Mouse (Mus musculus): ENCODE measurements around the gene Actb.

Actb gene

DNA sequence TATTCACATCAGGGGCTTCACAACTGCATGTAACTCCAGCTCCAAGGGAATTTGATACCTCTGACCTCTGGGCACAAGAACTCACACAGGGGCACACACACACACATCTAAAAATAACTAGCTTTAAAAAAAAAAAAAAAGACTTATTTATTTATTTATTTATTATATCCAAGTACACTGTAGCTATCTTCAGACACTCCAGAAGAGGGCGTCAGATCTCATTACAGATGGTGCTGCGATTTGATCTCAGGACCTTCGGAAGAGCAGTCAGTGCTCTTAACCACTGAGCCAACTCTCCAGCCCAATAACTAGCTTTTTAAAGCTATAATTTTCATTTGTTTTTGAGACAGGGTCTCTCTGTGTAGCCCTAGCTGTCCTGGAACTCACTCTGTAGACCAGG is 19.0 kb downstream of the Actb start:
- in situ Hi-C loops (cut with MboI; ENCODE audit: low pct_unique_long_range_greater_than_20kb in 1 of 2, low sequenced_read_pairs in 2 of 2, unreplicated experiment in 1 of 2), result loop anchor here in 1 of 2 experiments (5.0 kb wide), 1 partner anchor 45 kb away; no protein-coding TSS in a partner anchor

DNA sequence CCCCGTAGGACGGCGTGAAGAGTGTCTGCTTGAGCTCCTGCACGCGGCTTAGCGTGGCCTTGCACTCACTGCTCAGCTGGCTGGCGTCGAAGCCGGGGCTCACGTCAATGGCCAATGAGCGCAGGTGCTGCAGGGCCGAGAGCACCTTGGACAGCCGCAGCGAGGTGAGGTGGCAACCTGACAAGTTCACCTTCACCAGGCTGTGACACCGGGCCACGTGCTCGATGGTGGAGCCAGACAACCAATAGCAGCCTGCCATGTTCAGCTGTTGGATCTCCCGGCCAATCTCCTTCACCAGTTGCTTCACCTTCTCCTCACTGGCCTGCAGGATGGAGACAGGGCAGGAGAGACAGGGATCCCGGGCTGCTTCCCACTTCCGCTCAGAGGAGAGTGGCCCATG is 19.8 kb downstream of the Actb start:
- in situ Hi-C loops (cut with MboI; ENCODE audit: low pct_unique_long_range_greater_than_20kb in 1 of 2, low sequenced_read_pairs in 2 of 2, unreplicated experiment in 1 of 2), result loop anchor here in 1 of 2 experiments (5.0 kb wide), 1 partner anchor 46 kb away; no protein-coding TSS in a partner anchor

DNA sequence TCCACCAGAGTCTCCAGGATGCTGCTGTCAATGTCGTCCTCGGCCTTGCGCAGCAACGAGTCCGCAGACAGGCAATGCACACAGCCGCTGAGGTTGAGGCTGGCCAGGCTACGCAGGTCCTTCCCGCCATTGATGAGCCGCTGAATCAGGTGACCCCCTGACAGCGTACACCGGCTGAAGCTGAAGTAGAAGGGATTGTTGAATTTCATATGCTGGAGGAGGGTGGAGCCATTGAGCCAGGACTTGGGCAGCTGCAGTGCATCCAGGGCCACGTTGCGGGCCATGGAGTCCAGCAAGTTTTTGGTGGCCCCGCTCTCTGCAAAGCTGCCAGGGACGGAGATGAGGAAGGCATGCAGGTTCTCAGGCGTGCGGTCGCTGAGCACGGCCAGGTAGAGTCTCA is 20.4 kb downstream of the Actb start:
- in situ Hi-C loops (cut with MboI; ENCODE audit: low pct_unique_long_range_greater_than_20kb in 1 of 2, low sequenced_read_pairs in 2 of 2, unreplicated experiment in 1 of 2), result loop anchor here in 1 of 2 experiments (5.0 kb wide), 1 partner anchor 46 kb away; no protein-coding TSS in a partner anchor

DNA sequence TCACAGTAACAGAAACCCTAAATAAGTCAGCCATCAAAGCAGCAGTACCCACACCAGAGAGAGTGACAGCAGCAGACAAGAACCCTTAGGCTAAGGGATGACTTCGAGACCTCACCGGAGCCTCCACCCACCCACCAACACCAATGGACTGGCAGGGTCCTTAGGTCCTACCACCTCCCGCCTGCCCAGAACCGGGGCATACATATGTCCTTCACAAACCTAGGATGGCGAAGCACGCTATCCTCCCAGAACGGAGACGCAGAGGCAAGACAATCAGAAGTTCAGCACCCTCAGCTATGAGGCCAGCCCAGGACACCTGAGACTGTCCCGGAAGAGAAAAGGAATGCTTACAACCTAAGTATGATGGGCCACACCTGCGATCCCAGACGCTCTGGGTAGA is 24.1 kb downstream of the Actb start:
- in situ Hi-C loops (cut with MboI; ENCODE audit: low pct_unique_long_range_greater_than_20kb in 1 of 2, low sequenced_read_pairs in 2 of 2, unreplicated experiment in 1 of 2), result loop anchor here in 1 of 2 experiments (5.0 kb wide), 1 partner anchor 50 kb away; no protein-coding TSS in a partner anchor

DNA sequence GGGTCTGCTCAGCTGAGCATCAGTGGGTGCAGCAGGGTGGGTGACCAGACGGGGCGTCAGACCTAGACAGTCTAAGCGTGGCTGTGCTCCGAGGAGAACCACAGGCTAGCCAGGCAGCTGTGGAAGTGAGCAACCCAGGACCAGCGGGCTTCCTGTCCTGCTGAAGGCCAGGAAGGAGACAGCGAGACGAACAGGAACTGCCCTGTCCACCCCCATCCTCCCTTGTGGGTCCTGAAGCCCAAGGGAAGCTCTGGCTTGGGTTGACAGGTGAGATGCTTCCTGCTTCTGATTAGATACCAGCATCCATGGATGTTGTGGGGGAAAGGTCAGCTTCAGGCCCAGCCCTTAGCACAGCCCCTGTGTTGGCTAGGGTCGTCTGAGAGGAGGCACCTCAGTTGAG is 24.6 kb downstream of the Actb start:
- in situ Hi-C loops (cut with MboI; ENCODE audit: low pct_unique_long_range_greater_than_20kb in 1 of 2, low sequenced_read_pairs in 2 of 2, unreplicated experiment in 1 of 2), result loop anchor here in 1 of 2 experiments (5.0 kb wide), 1 partner anchor 50 kb away; no protein-coding TSS in a partner anchor

DNA sequence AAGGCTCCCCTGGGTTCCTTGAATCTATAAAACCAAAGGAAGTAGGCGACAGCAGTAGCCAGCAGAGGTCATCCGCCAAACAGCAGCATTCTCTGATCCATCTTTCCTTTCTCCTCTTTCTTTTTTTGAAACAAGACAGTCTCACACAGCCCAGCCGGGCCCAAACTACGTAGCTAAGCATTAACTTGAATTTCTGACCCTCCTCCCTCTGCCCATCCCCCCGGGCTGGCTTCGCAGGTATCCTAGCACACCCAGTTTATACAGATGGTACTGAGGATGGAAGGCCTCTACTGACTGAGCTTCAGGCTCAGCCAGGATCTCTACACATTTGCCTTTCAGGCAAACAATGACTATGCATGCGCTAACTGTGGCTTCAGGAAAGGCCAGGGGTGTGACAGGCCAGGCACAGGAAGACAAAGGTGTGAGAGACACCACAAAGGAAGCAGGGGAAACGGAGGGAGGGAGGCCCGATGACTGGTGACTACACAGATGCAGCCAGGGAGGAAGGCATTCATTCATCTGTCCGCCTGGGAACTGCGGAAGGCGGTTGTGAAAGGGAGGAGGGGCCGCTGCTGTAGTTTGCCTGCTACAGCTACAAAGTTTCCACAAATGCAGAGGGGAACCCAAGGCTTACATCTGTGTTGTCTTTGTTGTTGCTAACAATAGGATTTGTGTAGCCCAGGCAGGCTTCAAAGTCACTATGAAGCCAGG is 25.6 kb downstream of the Actb start:
- in situ Hi-C loops (cut with MboI; ENCODE audit: low pct_unique_long_range_greater_than_20kb in 1 of 2, low sequenced_read_pairs in 2 of 2, unreplicated experiment in 1 of 2), result loop anchor here in 1 of 2 experiments (5.0 kb wide), 1 partner anchor 51 kb away; no protein-coding TSS in a partner anchor

DNA sequence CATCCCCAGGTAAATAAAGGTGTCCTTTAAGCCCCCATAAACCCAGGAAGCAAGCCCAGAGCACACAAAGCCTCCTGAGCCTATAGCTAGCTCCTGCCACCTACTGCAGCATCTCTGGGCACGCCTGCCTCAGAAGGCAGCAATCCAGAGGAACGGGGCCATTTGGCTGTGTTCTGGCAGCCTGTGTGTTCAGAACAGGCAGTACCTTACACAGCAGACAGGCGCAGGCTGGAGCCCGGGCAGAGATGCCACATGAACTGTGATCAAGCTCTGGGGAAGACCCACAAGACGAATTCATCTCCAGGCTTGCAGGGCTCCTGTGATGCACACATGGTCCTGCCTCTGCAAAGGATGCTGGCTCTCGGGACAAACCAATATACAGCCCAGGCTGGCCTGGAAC is 26.3 kb downstream of the Actb start:
- in situ Hi-C loops (cut with MboI; ENCODE audit: low pct_unique_long_range_greater_than_20kb in 1 of 2, low sequenced_read_pairs in 2 of 2, unreplicated experiment in 1 of 2), result loop anchor here in 1 of 2 experiments (5.0 kb wide), 1 partner anchor 52 kb away; no protein-coding TSS in a partner anchor

DNA sequence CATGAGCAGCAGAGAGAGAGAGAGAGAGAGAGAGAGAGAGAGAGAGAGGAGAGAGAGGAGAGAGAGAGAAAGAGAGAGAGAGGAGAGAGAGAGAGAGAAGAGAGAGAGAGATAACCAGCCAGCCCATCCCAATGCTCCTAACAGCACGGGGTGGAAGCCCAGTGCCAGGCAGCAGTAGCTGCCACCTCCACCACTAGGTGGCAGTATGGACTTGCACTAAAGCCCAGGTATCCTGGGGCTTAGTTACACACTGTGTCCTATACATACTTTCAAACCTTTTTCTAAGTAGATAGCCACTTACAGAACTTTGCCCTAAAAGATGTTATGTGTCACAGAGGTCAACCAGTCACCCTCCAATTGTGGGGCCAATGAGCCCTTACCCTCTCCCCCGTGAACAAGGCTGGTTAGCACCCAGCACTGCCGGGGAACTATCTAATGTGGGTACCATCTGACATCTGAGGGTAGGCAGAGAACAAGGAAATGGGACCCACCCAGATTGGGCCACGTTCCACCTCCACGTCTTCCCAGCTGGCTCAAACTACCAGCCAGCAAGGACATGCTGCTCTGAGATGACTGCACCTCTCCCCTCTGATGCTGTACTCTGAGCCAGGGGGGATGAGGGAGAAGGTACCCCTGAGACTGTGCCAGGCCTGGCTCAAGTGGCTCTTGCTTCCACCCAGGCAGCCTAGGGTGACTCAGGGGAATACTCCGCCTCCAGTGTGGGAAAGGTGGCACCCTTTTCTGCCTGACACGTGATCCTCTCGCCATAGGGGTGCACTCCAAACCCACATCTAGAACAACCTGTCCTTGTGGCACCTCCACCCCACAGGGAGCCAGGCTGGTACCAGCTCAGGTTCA is 27.0 kb downstream of the Actb start:
- in situ Hi-C loops (cut with MboI; ENCODE audit: low pct_unique_long_range_greater_than_20kb in 1 of 2, low sequenced_read_pairs in 2 of 2, unreplicated experiment in 1 of 2), result loop anchor here in 1 of 2 experiments (5.0 kb wide), 1 partner anchor 53 kb away; no protein-coding TSS in a partner anchor

DNA sequence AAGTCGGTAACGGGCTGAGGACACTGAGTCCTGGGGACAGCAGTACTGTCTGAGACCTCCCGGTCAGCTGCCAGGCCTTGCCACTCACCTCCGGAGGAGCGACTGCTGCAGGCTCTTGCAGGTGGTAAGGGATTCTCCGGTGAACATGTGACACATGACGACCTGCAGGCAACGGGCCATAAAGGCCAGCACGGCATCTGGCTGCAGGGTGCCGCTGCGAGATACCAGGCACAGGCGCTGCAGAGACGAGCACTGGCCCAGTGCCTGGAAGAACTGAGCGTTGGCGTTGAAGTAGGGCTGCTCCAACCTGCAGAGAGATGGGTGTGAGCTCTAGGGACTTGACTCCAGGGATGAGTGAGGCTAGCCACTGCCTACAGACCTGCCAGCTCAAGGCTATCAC is 28.0 kb downstream of the Actb start:
- in situ Hi-C loops (cut with MboI; ENCODE audit: low pct_unique_long_range_greater_than_20kb in 1 of 2, low sequenced_read_pairs in 2 of 2, unreplicated experiment in 1 of 2), result no loop called here

DNA sequence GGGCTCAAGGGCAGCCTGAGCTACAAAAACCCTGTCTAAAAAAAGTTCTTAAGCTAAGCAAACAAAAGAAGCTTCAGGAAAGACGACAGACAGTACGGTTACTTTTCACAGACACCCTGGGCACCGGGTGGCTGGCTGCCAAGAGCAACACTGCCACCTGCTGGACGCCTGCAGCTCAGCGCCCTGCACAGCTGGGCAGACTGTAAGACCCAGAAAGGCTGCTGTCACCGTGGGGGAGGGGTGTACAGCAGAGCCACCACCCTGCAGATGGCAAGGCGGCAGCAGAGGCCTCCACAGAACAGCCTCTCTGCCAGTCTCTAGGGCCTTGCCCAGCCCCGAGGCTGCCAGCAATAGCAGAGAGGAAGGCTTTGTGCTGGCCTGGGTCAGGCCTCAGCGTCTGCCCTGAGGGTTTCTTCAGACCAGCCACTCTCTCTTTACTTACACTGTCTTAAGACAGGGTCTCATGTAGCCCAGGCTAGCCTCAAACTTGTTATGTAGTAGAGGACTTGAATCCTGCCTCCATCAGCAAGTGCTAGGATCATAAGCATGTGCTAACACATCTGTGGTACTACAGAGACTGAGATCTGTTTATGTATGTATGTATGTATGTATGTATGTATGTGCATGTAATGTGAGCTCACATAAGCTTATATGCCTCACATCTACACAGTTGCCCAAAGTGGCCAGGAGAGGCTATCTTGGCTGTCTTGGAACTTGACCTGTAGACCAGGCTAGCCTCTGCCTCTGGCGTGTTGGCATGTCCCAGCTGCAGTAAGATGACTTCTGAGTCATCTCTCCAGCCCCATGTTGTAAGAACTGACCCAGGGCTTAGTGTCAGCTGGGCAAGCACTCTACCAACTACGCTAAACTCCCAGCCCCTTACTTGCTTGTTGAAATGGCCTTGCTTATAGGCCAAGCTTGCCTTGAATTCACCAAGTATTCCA is 28.9 kb downstream of the Actb start:
- in situ Hi-C loops (cut with MboI; ENCODE audit: low pct_unique_long_range_greater_than_20kb in 1 of 2, low sequenced_read_pairs in 2 of 2, unreplicated experiment in 1 of 2), result no loop called here

DNA sequence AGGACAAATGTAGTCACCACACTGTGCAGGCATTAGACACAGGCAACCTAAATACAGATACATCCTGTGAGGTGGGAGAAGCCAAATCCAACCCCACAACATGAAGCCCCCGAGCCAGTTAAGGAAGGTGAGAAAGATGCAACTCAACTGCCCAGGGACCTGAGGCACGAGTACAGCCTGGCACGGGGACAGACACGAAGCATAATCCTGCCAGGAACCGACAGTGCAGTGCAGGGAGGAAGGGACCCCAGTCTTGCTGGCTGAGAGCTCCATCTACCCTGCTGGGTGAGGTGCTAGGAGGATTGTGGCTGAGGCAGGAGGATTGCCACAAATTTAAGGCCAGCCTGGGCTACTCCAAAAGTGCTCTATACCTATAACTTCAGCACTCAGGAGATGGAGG is 29.7 kb downstream of the Actb start:
- in situ Hi-C loops (cut with MboI; ENCODE audit: low pct_unique_long_range_greater_than_20kb in 1 of 2, low sequenced_read_pairs in 2 of 2, unreplicated experiment in 1 of 2), result no loop called here

DNA sequence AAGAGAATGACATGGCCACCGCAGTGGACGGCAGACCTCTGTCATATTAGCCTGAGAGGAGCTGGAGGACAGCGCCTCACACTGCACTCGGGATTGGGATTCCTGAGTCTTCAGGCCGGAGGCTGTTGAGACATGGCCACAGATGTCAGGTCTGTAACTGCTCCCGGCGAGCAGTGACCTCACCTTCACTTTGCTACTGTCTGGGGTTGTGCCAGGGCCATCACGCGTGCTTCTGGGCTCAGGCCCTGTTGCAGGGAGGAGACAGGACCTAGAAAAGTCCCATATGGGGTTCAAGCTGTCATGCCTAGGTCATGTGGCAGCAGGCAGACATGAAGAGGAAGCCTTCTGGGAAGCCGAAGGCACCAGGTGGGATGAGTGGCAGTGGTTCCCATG is 31.0 kb downstream of the Actb start:
- in situ Hi-C loops (cut with MboI; ENCODE audit: low pct_unique_long_range_greater_than_20kb in 1 of 2, low sequenced_read_pairs in 2 of 2, unreplicated experiment in 1 of 2), result no loop called here

DNA sequence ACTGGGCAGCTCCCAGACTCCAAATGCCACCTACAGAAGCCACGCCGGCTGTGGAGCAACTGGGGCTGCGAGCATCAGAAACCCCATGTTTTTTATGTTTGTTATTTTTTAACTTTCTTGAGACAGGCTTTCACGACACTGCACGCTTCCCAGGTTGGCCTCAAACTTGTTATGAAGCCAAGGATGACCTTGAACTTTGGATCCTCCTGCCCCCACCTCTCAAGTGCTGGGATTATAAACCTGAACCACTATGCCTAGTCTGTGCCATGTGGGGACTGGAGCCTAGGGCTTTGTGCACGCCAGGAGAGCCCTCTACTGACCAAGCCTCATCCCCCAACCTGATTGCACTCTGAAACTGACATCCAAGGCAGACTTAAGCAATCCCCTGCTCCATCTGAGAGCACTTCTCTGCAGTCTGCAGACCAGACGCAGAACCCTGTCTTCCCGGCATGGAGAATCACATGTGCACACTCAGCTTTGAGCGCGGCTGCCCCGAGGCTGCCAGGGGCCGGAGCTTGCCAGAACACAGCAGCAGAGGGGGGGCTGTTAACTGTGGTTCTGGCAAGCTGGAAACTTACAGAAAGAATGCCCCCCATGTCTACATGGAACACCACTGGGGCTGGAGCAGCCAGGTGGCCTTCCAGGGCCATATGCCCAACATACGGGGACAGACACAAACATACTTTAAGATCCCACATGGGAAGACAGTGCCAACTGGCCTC is 31.6 kb downstream of the Actb start:
- in situ Hi-C loops (cut with MboI; ENCODE audit: low pct_unique_long_range_greater_than_20kb in 1 of 2, low sequenced_read_pairs in 2 of 2, unreplicated experiment in 1 of 2), result loop anchor here in 1 of 2 experiments (25.0 kb wide), 1 partner anchor 388 kb away; no protein-coding TSS in a partner anchor

DNA sequence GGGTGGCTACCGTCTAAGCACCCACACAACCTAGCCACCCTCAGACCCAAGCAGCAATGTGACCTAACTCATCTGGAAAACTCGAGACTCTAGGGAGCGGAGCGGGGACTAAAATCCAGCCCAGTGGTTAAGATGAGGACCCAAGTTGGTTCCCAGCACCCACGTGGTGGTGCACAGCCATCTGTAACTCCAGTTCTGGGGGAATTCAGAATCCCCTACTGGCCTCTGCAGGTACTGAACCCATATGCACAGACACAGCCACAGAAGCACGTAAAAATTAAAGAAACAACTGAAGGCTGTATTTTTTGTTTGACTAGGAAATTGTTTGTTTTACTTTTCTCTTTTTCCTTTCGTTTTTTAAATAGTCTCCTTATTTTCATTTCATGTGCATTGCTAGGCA is 32.8 kb downstream of the Actb start:
- in situ Hi-C loops (cut with MboI; ENCODE audit: low pct_unique_long_range_greater_than_20kb in 1 of 2, low sequenced_read_pairs in 2 of 2, unreplicated experiment in 1 of 2), result loop anchor here in 1 of 2 experiments (25.0 kb wide), 1 partner anchor 386 kb away; no protein-coding TSS in a partner anchor

DNA sequence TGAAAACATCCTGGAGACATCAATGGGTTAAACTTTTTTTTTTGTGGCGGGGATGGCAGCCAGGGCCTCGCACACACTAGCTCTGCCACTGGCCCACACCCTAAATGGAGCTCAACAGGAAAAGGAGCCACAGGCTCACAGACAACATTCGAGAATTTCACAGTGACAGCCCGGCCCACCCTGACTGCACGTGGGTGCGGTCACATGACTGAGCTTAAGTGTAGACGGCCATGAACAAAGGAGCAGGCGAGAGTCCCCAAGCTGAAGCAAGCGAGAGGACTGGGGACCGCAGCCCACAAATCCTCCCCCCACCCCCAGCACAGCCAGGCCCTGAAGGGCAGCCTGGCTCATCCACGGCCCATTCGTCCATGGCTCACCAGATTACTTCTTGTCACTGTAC is 34.8 kb downstream of the Actb start:
- in situ Hi-C loops (cut with MboI; ENCODE audit: low pct_unique_long_range_greater_than_20kb in 1 of 2, low sequenced_read_pairs in 2 of 2, unreplicated experiment in 1 of 2), result loop anchor here in 1 of 2 experiments (25.0 kb wide), 1 partner anchor 384 kb away; no protein-coding TSS in a partner anchor

DNA sequence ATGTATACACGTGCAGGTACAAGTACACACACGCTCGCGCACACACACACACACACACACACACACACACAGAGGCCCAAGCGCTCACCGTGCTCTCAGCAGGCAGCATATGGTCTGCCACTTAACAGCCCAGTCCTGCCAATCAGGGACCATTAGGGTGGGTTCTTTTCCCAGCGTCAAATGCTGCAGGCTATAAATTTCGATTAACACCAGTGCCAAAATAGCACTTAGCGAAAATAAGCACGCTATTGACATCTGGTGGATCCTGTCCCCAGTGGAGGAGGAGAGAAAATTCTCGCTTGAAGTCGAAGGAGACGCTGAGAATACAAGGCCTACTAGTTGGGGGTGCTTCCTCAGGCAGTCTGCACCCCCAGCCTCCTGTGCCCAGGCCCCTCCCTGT is 37.1 kb downstream of the Actb start:
- in situ Hi-C loops (cut with MboI; ENCODE audit: low pct_unique_long_range_greater_than_20kb in 1 of 2, low sequenced_read_pairs in 2 of 2, unreplicated experiment in 1 of 2), result loop anchor here in 1 of 2 experiments (25.0 kb wide), 1 partner anchor 382 kb away; no protein-coding TSS in a partner anchor

DNA sequence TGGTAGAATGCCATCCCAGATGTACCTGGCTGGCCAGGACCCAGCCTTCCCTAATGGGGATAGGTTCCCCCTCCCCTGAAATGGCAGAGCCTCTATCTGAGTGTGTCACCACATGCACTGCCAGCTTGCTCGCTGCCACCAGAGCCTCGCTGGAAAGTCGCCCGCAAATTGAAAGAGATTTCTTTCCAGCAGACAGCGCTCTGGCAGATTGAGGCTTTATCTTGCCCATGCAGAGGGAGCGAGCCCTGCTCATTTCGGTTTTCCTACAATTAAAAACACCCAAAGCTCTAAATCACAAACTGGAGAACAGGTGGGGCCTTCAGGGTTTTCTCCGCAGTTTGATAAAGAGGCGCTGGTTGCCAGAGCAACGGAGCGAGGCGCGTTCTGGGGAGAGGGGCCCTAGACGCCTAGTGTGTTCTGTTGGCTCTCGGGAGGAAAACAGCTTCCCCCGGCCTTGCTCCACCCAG is 48.8 kb downstream of the Actb start:
- in situ Hi-C loops (cut with MboI; ENCODE audit: low pct_unique_long_range_greater_than_20kb in 1 of 2, low sequenced_read_pairs in 2 of 2, unreplicated experiment in 1 of 2), result loop anchor here (10.0 to 25.0 kb wide), 3 partner anchors 143 to 370 kb away; no protein-coding TSS in a partner anchor

All from mouse embryonic stem cell (cell line).